8 mouse cellular contexts compared by ENCODE assay signal in genomic region chr8:111989911-111990310, GRCm38 (mm10). TPM values are rescaled to one million over a fixed set of nuclear protein-coding genes. Genes with fewer than 3 reads are reported as not detected.
DNase-seq lines count a peak whose midpoint lies in the region; ATAC-seq and TF ChIP-seq lines count a peak whose summit lies in the region.
"Had no signal": no experiment of that assay in that cellular context is flagged by ENCODE, and none has a peak within 500 bp of the region (broad histone marks: within the 10 kb centered on the region; RNA-seq: fewer than 3 reads in every experiment).

No protein-coding gene starts in this region.

- H3K27ac ChIP-seq in cortical plate, adult 2 months (ENCODE audit: insufficient read depth, low read length), result no peak overlapping the region
- H3K27ac ChIP-seq in heart, embryonic 12.5 days (ENCODE audit: poor library complexity, severe bottlenecking), result no peak overlapping the region
- H3K27ac ChIP-seq in small intestine, adult 2 months (ENCODE audit: insufficient read depth, low read depth, low read length), result no peak overlapping the region
- H3K27ac ChIP-seq: macrophage had no signal

- TF ChIP-seq POLR2A in cortical plate, adult 2 months (IDR thresholded peaks at IDR 0.05; ENCODE audit: extremely low read depth, insufficient read depth, low read length), result no peak
- no peak for TF ChIP-seq POLR2A in small intestine, adult 2 months (IDR thresholded peaks at IDR 0.05; ENCODE audit: low read depth, low read length)

- TF ChIP-seq CTCF in cortical plate, adult 2 months (IDR thresholded peaks at IDR 0.05; ENCODE audit: extremely low read depth, insufficient read depth, low read length), result peak; percentile 86
- TF ChIP-seq CTCF in small intestine, adult 2 months (IDR thresholded peaks at IDR 0.05; ENCODE audit: extremely low read depth, insufficient read length, insufficient replicate concordance, low read depth, low read length), result peak; percentile 87; the same call in 1 of the 2 replicates

- peaks cover 57% of the 10 kb centered on the region for H3K36me3 ChIP-seq in heart, embryonic 12.5 days
- H3K36me3 ChIP-seq in small intestine, adult 2 months (ENCODE audit: control insufficient read depth, insufficient read depth, low read length), result peaks cover 26% of the 10 kb centered on the region

- ATAC-seq in heart, embryonic 12.5 days (ENCODE audit: insufficient number of reproducible peaks, low FRiP score), result 0 out of 2 replicates have a peak, but pooled peaks have one; percentile 29

- H3K4me1 ChIP-seq in cortical plate, adult 2 months (ENCODE audit: control insufficient read depth, insufficient read depth, low read length), result no peaks in the 10 kb centered on the region
- peaks cover 8% of the 10 kb centered on the region for H3K4me1 ChIP-seq in heart, embryonic 12.5 days (replicated peaks)
- no peaks in the 10 kb centered on the region for H3K4me1 ChIP-seq in small intestine, adult 2 months (ENCODE audit: control insufficient read depth, insufficient read depth, insufficient read length, low read length)

- DNase-seq in ES-CJ7 (ENCODE audit: low read depth, low spot score), result peak; percentile 93
- peak; percentile 78 for DNase-seq in adrenal gland, adult 18-20 months (ENCODE audit: low spot score in 2 of 2)
- DNase-seq in layer of hippocampus, adult 9-11 months, result peak; percentile 61
- DNase-seq in lung, postnatal 36 days, result peak; percentile 86

- 19% methylated on average over 7 of the region's 7 CpGs for WGBS in heart, embryonic 12.5 days
- 4% methylated on average over 7 of the region's 7 CpGs for WGBS in small intestine, adult 2 months

- H3K27me3 ChIP-seq in heart, embryonic 12.5 days (replicated peaks), result no peaks in the 10 kb centered on the region
- H3K27me3 ChIP-seq in small intestine, adult 2 months (ENCODE audit: control insufficient read depth, insufficient read depth, low read length), result no peaks in the 10 kb centered on the region

- H3K4me2 ChIP-seq in heart, embryonic 12.5 days, result no peak overlapping the region

- H3K4me3 ChIP-seq in cortical plate, adult 2 months (ENCODE audit: insufficient read depth, low read length), result no peak overlapping the region
- no peak overlapping the region for H3K4me3 ChIP-seq in heart, embryonic 12.5 days
- H3K4me3 ChIP-seq in small intestine, adult 2 months (ENCODE audit: low read depth, low read length), result no peak overlapping the region

- H3K9ac ChIP-seq in heart, embryonic 12.5 days, result no peak overlapping the region

- H3K9me3 ChIP-seq in heart, embryonic 12.5 days (replicated peaks), result no peaks in the 10 kb centered on the region

RNA-seq across cellular contexts. Expression of gene Adat1, which starts 2.2 kb away (rescaled TPM):
- total RNA-seq in adrenal gland, adult 18-20 months (2021), result 1 to 10 TPM; 3.1 to 3.4 TPM
- polyA plus RNA-seq in cortical plate, adult 2 months (2012; rRNA removed), result 8.1 and 8.3 TPM in 2 replicates
- 6.5 TPM in 2 replicates for polyA plus RNA-seq in heart, embryonic 12.5 days (2016; fragmentation: Nextera tagmentation; extraction: Ambion mirVana)
- polyA plus RNA-seq in small intestine, adult 2 months (2012; rRNA removed), result 0.60 and 0.91 TPM in 2 replicates

RNA-seq across cellular contexts. Expression of gene Kars, which starts 21.2 kb away (rescaled TPM):
- 100 to 1,000 TPM in 1 of 2 experiments, 10 to 100 TPM in 1; 92.3 to 102 TPM for total RNA-seq in adrenal gland, adult 18-20 months (2021)
- 64.7 and 66.6 TPM in 2 replicates for polyA plus RNA-seq in cortical plate, adult 2 months (2012; rRNA removed)
- 146 and 153 TPM in 2 replicates for polyA plus RNA-seq in heart, embryonic 12.5 days (2016; fragmentation: Nextera tagmentation; extraction: Ambion mirVana)
- 17.1 and 33.7 TPM in 2 replicates for polyA plus RNA-seq in small intestine, adult 2 months (2012; rRNA removed)

RNA-seq across cellular contexts. Expression of gene Terf2ip, which starts 21.3 kb away (rescaled TPM):
- 10 to 100 TPM; 19.7 to 23.2 TPM for total RNA-seq in adrenal gland, adult 18-20 months (2021)
- polyA plus RNA-seq in cortical plate, adult 2 months (2012; rRNA removed), result 28.4 and 28.7 TPM in 2 replicates
- 18.8 and 20.7 TPM in 2 replicates for polyA plus RNA-seq in heart, embryonic 12.5 days (2016; fragmentation: Nextera tagmentation; extraction: Ambion mirVana)
- polyA plus RNA-seq in small intestine, adult 2 months (2012; rRNA removed), result 6.5 and 6.8 TPM in 2 replicates

RNA-seq across cellular contexts. Expression of gene Gm6793, which starts 24.9 kb away (rescaled TPM):
- under 1 TPM in 1 of 2 experiments, not detected in 1; 0.46 TPM for total RNA-seq in adrenal gland, adult 18-20 months (2021)
- polyA plus RNA-seq in cortical plate, adult 2 months (2012; rRNA removed), result 0.06 TPM in 1 of 2 replicates, not detected in the other
- 0.11 and 0.68 TPM in 2 replicates for polyA plus RNA-seq in heart, embryonic 12.5 days (2016; fragmentation: Nextera tagmentation; extraction: Ambion mirVana)
- polyA plus RNA-seq in small intestine, adult 2 months (2012; rRNA removed), result not detected in 2 replicates
- polyA plus RNA-seq: macrophage had no signal

RNA-seq across cellular contexts. Expression of gene Gabarapl2, which starts 49.4 kb away (rescaled TPM):
- 100 to 1,000 TPM; 156 to 173 TPM for total RNA-seq in adrenal gland, adult 18-20 months (2021)
- 208 and 226 TPM in 2 replicates for polyA plus RNA-seq in cortical plate, adult 2 months (2012; rRNA removed)
- polyA plus RNA-seq in heart, embryonic 12.5 days (2016; fragmentation: Nextera tagmentation; extraction: Ambion mirVana), result 176 and 184 TPM in 2 replicates
- 10.2 and 14.1 TPM in 2 replicates for polyA plus RNA-seq in small intestine, adult 2 months (2012; rRNA removed)
